Mouse (Mus musculus) stomach, embryonic 15.5 days (tissue): ENCODE data around the gene Sparc. TPM values are rescaled to one million over a fixed set of nuclear protein-coding genes. Genes with fewer than 3 reads are reported as not detected.

ENCODE experiments used
- ATAC-seq: fragments of 200-750 bp; cut with Nextera tagmentation; 2 replicates; pipeline ENCODE4 v1.8.0; 2017; ENCODE audit warnings: low read depth, moderate number of reproducible peaks, moderate TSS enrichment; ENCODE audit not compliant: insufficient read depth, low FRiP score
- H3K27ac ChIP-seq: fragments of 300-500 bp; sonication (generic); 2 replicates; pipeline ENCODE4 v1.5.1; 2015; ENCODE audit warnings: mild to moderate bottlenecking, inconsistent platforms
- H3K27me3 ChIP-seq: fragments of 300-500 bp; sonication (generic); replicated peaks from 2 replicates; pipeline ENCODE4 v1.6.1; 2015; ENCODE audit warnings: inconsistent platforms
- H3K36me3 ChIP-seq: fragments of 300-500 bp; sonication (generic); 2 replicates; pipeline ENCODE4 v1.6.1; 2015; ENCODE audit warnings: inconsistent platforms
- H3K4me1 ChIP-seq: fragments of 300-500 bp; sonication (generic); 2 replicates; pipeline ENCODE4 v1.6.1; 2015; ENCODE audit warnings: inconsistent platforms
- H3K4me2 ChIP-seq: fragments of 300-500 bp; sonication (generic); 2 replicates; pipeline ENCODE4 v1.6.1; 2015; ENCODE audit warnings: mild to moderate bottlenecking, inconsistent platforms
- H3K4me3 ChIP-seq: fragments of 300-500 bp; sonication (generic); replicated peaks from 2 replicates; pipeline ENCODE4 v1.5.1; 2015; ENCODE audit warnings: inconsistent platforms
- H3K9ac ChIP-seq: fragments of 300-500 bp; sonication (generic); 2 replicates; pipeline ENCODE4 v1.6.1; 2015; ENCODE audit warnings: inconsistent platforms
- H3K9me3 ChIP-seq: fragments of 300-500 bp; sonication (generic); 2 replicates; pipeline ENCODE4 v1.6.1; 2016; ENCODE audit warnings: inconsistent platforms
- WGBS: fragments of 180-500 bp; shearing (Covaris S2); methylation state at CpG from one replicate; pipeline ENCODE4 v1.1.7; 2015; 5-methylcytosine and 5-hydroxymethylcytosine counted together
- polyA plus RNA-seq: library from polyadenylated mRNA; unstranded; fragments of >200 nt; fragmentation: Nextera tagmentation; extraction: Ambion mirVana; gene quantifications from 2 replicates; pipeline ENCODE4 v1.2.1, GENCODE M21; 2015

Gene Sparc
- polyA plus RNA-seq, 1 experiment from 2014 or later: 1,927 TPM

GRCm38 (mm10) chr11:55415036-55415704 lies 7.8 kb downstream of the Sparc start:
- 37% methylated on average over 9 of the region's 9 CpGs for WGBS
- Histone ChIP-seq H3K9ac (no peak overlapping the region), H3K4me2 (peak overlapping the region; percentile 52), H3K27me3 (no peaks in the 10 kb centered on the region), H3K36me3 (0 out of 2 replicates have a peak, but pooled peaks cover 3% of the 10 kb centered on the region), H3K4me3 (peak overlapping the region; percentile 20; the same call in 1 of the 2 replicates), H3K4me1 (peaks cover 48% of the 10 kb centered on the region), H3K27ac (peak overlapping the region; percentile 63), H3K9me3 (no peaks in the 10 kb centered on the region)
- no peak for ATAC-seq

GRCm38 (mm10) chr11:55414314-55414713 lies 8.7 kb downstream of the Sparc start:
- WGBS: 38% methylated on average over 5 of the region's 5 CpGs
- peak overlapping the region; percentile 52 for H3K4me2 ChIP-seq
- H3K4me1 ChIP-seq: peaks cover 43% of the 10 kb centered on the region
- no peak overlapping the region for H3K4me3 ChIP-seq
- H3K27me3 ChIP-seq: no peaks in the 10 kb centered on the region
- H3K27ac ChIP-seq: peak overlapping the region; percentile 59; the same call in 1 of the 2 replicates
- ATAC-seq: no peak
- H3K9ac ChIP-seq: no peak overlapping the region
- peaks cover 11% of the 10 kb centered on the region for H3K36me3 ChIP-seq
- no peaks in the 10 kb centered on the region for H3K9me3 ChIP-seq

- 0 out of 2 replicates have a peak overlapping the region, but pooled peaks have one; percentile 5 for H3K4me2 ChIP-seq
- H3K9ac ChIP-seq: no peak overlapping the region
- no peak for ATAC-seq
- H3K4me3 ChIP-seq: no peak overlapping the region
- H3K9me3 ChIP-seq: no peaks in the 10 kb centered on the region
- no peak overlapping the region for H3K27ac ChIP-seq
- no peaks in the 10 kb centered on the region for H3K27me3 ChIP-seq
- peaks cover 19% of the 10 kb centered on the region for H3K36me3 ChIP-seq
- peaks cover 43% of the 10 kb centered on the region for H3K4me1 ChIP-seq
- 91% methylated on average over 2 of the region's 2 CpGs for WGBS
Measured at GRCm38 (mm10) chr11:55413416-55413796, 9.6 kb downstream of the Sparc start.

- peaks cover 22% of the 10 kb centered on the region for H3K36me3 ChIP-seq
- no peak overlapping the region for H3K27ac ChIP-seq
- no peak overlapping the region for H3K4me3 ChIP-seq
- no peak for ATAC-seq
- no peak overlapping the region for H3K9ac ChIP-seq
- 91% methylated on average over 10 of the region's 10 CpGs for WGBS
- H3K4me1 ChIP-seq: peaks cover 43% of the 10 kb centered on the region
- H3K27me3 ChIP-seq: no peaks in the 10 kb centered on the region
- H3K4me2 ChIP-seq: 0 out of 2 replicates have a peak overlapping the region, but pooled peaks have one; percentile 5
- H3K9me3 ChIP-seq: no peaks in the 10 kb centered on the region
Measured at GRCm38 (mm10) chr11:55412680-55413415, 10.1 kb downstream of the Sparc start.

GRCm38 (mm10) chr11:55412034-55412433 lies 10.9 kb downstream of the Sparc start:
- 80% methylated on average over 7 of the region's 7 CpGs for WGBS
- Histone ChIP-seq H3K27ac (0 out of 2 replicates have a peak overlapping the region, but pooled peaks have one; percentile 46), H3K27me3 (no peaks in the 10 kb centered on the region), H3K4me1 (peaks cover 41% of the 10 kb centered on the region), H3K9ac (no peak overlapping the region), H3K36me3 (peaks cover 29% of the 10 kb centered on the region), H3K4me3 (no peak overlapping the region), H3K4me2 (peak overlapping the region; percentile 11; the same call in 1 of the 2 replicates), H3K9me3 (no peaks in the 10 kb centered on the region)
- no peak for ATAC-seq

GRCm38 (mm10) chr11:55410502-55410901 lies 12.5 kb downstream of the Sparc start:
- Histone ChIP-seq H3K9ac (no peak overlapping the region), H3K4me1 (peaks cover 31% of the 10 kb centered on the region), H3K4me3 (no peak overlapping the region), H3K4me2 (no peak overlapping the region), H3K9me3 (no peaks in the 10 kb centered on the region), H3K27me3 (no peaks in the 10 kb centered on the region), H3K27ac (peak overlapping the region; percentile 31; the same call in 1 of the 2 replicates), H3K36me3 (peaks cover 40% of the 10 kb centered on the region)
- 55% methylated on average over 3 of the region's 3 CpGs for WGBS
- ATAC-seq: no peak

GRCm38 (mm10) chr11:55410005-55410404 lies 13.0 kb downstream of the Sparc start:
- no peak for ATAC-seq
- WGBS: 70% methylated on average over 3 of the region's 3 CpGs

GRCm38 (mm10) chr11:55407133-55407532 lies 15.8 kb downstream of the Sparc start:
- H3K9me3 ChIP-seq: no peaks in the 10 kb centered on the region
- H3K9ac ChIP-seq: no peak overlapping the region
- H3K4me1 ChIP-seq: peaks cover 2% of the 10 kb centered on the region; the same call in 1 of the 2 replicates
- no peak for ATAC-seq
- no peak overlapping the region for H3K4me3 ChIP-seq
- no peaks in the 10 kb centered on the region for H3K27me3 ChIP-seq
- H3K36me3 ChIP-seq: peaks cover 47% of the 10 kb centered on the region
- no peak overlapping the region for H3K4me2 ChIP-seq
- 92% methylated on average over 4 of the region's 4 CpGs for WGBS
- H3K27ac ChIP-seq: peak overlapping the region; percentile 55; the same call in 1 of the 2 replicates

More at GRCm38 (mm10) chr11:55410005-55410404, 13.0 kb downstream of the Sparc start:
- Histone ChIP-seq H3K4me1 (peaks cover 26% of the 10 kb centered on the region), H3K27me3 (no peaks in the 10 kb centered on the region), H3K27ac (0 out of 2 replicates have a peak overlapping the region, but pooled peaks have one; percentile 31), H3K9ac (no peak overlapping the region), H3K4me2 (no peak overlapping the region), H3K9me3 (no peaks in the 10 kb centered on the region), H3K4me3 (no peak overlapping the region), H3K36me3 (peaks cover 43% of the 10 kb centered on the region)

GRCm38 (mm10) chr11:55405601-55406469 lies 17.1 kb downstream of the Sparc start:
- H3K4me2 ChIP-seq: no peak overlapping the region
- peaks cover 53% of the 10 kb centered on the region for H3K36me3 ChIP-seq
- H3K9ac ChIP-seq: no peak overlapping the region
- peak; percentile 52; the same call in 1 of the 2 replicates for ATAC-seq
- no peaks in the 10 kb centered on the region for H3K9me3 ChIP-seq
- no peaks in the 10 kb centered on the region for H3K27me3 ChIP-seq
- H3K4me1 ChIP-seq: no peaks in the 10 kb centered on the region
- H3K4me3 ChIP-seq: no peak overlapping the region
- peak overlapping the region; percentile 55 for H3K27ac ChIP-seq
- WGBS: 48% methylated on average over 8 of the region's 8 CpGs

- Histone ChIP-seq H3K36me3 (peaks cover 55% of the 10 kb centered on the region), H3K4me2 (no peak overlapping the region)
- WGBS: 79% methylated on average over 9 of the region's 9 CpGs
Measured at GRCm38 (mm10) chr11:55404659-55405457, 18.1 kb downstream of the Sparc start.

GRCm38 (mm10) chr11:55400863-55401262 lies 22.1 kb downstream of the Sparc start:
- peak; percentile 59 for ATAC-seq

More at GRCm38 (mm10) chr11:55404659-55405457, 18.1 kb downstream of the Sparc start:
- no peaks in the 10 kb centered on the region for H3K4me1 ChIP-seq
- no peak overlapping the region for H3K4me3 ChIP-seq
- no peak overlapping the region for H3K9ac ChIP-seq
- H3K27ac ChIP-seq: peak overlapping the region; percentile 36; the same call in 1 of the 2 replicates
- no peaks in the 10 kb centered on the region for H3K9me3 ChIP-seq
- no peak for ATAC-seq
- H3K27me3 ChIP-seq: no peaks in the 10 kb centered on the region

More at GRCm38 (mm10) chr11:55400863-55401262, 22.1 kb downstream of the Sparc start:
- 77% methylated on average over 2 of the region's 2 CpGs for WGBS
- Histone ChIP-seq H3K9me3 (no peaks in the 10 kb centered on the region), H3K27ac (no peak overlapping the region), H3K4me1 (no peaks in the 10 kb centered on the region), H3K36me3 (peaks cover 48% of the 10 kb centered on the region), H3K27me3 (no peaks in the 10 kb centered on the region), H3K9ac (no peak overlapping the region), H3K4me3 (no peak overlapping the region), H3K4me2 (no peak overlapping the region)
